Mouse (Mus musculus) cerebellum, postnatal 25 days (tissue): ENCODE data around the gene Coq4.

ENCODE experiments used
- DNase-seq, 2 experiments: peaks; one replicate each; pipeline ENCODE4 v3.0.0; 2021; ENCODE audit warnings: mixed read lengths in 2 of 2

The Coq4 gene

DNA sequence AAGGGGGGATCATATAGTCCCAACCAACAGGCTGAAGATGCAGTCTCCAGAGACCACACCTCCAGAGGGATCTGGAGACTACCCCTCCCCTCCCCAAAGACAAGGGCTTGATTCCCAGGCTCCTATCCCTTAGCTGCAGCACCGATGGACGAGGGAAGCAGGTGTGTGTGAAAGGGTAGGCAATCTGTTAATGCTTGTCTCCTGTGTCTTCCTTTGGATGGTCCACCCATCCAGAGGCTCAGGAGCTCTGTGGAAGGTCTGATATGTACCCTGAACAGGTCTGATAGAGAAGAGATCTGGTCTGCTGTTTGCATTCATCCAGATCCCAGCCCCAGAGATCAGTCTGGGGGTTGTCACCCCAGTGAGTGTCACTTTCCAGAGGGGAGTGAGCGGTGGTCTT, 59.6 kb downstream of the Coq4 start:
- DNase-seq: no peak
